Mouse (Mus musculus) heart, embryonic 11.5 days (tissue): ENCODE measurements at regions not wholly inside any gene's neighbourhood (a gene's known extent, or its start where the extent isn't known, plus 50 kb on each side); places are given as distances from the start of the nearest gene placed in this dataset.

Source experiments
- ATAC-seq: fragments of 200-750 bp; cut with Nextera tagmentation; replicated peaks from 2 replicates; pipeline ENCODE4 v1.8.0; 2017; ENCODE audit warnings: moderate library complexity; ENCODE audit not compliant: insufficient number of reproducible peaks, low FRiP score, low TSS enrichment
- H3K27ac ChIP-seq: fragments of 300-500 bp; sonication (generic); 2 replicates; pipeline ENCODE4 v1.5.1; 2014; ENCODE audit warnings: mild to moderate bottlenecking, low read depth, low read length
- H3K27me3 ChIP-seq: fragments of 300-500 bp; sonication (generic); 2 replicates; pipeline ENCODE4 v1.6.1; 2014; ENCODE audit warnings: mild to moderate bottlenecking, low read length, mixed read lengths; ENCODE audit not compliant: control insufficient read depth, insufficient read depth
- H3K36me3 ChIP-seq: fragments of 300-500 bp; sonication (generic); 2 replicates; pipeline ENCODE4 v1.6.1; 2014; ENCODE audit warnings: mild to moderate bottlenecking, low read length, moderate library complexity, mixed read lengths; ENCODE audit not compliant: control insufficient read depth, insufficient read depth
- H3K4me1 ChIP-seq: fragments of 300-500 bp; sonication (generic); 2 replicates; pipeline ENCODE4 v1.6.1; 2014; ENCODE audit warnings: low read length; ENCODE audit not compliant: control insufficient read depth, insufficient read depth
- H3K4me2 ChIP-seq: fragments of 300-500 bp; sonication (generic); 2 replicates; pipeline ENCODE4 v1.6.1; 2014; ENCODE audit warnings: mild to moderate bottlenecking, moderate library complexity
- H3K4me3 ChIP-seq: fragments of 300-500 bp; sonication (generic); 2 replicates; pipeline ENCODE4 v1.5.1; 2014; ENCODE audit warnings: low read depth, low read length
- H3K9ac ChIP-seq: fragments of 300-500 bp; sonication (generic); 2 replicates; pipeline ENCODE4 v1.6.1; 2014; ENCODE audit warnings: mild to moderate bottlenecking, low read depth, low read length, moderate library complexity
- H3K9me3 ChIP-seq: fragments of 300-500 bp; sonication (generic); replicated peaks from 2 replicates; pipeline ENCODE4 v1.6.1; 2016; ENCODE audit warnings: low read length; ENCODE audit not compliant: control insufficient read depth
- WGBS: fragments of 180-500 bp; shearing (Covaris S2); extraction: QIAGEN DNeasy Blood & Tissue Kit; methylation state at CpG from one replicate; pipeline ENCODE4 v1.1.7; 2014; ENCODE audit not compliant: insufficient replicate concordance; 5-methylcytosine and 5-hydroxymethylcytosine counted together

- no peak overlapping the region for H3K9ac ChIP-seq
- 76% methylated on average over 14 of the region's 14 CpGs for WGBS
- H3K9me3 ChIP-seq, result no peaks in the 10 kb centered on the region
- no peak overlapping the region for H3K27ac ChIP-seq
- H3K27me3 ChIP-seq, result no peaks in the 10 kb centered on the region
- H3K4me3 ChIP-seq, result no peak overlapping the region
- H3K4me2 ChIP-seq, result no peak overlapping the region
- no peak for ATAC-seq
- H3K36me3 ChIP-seq, result no peaks in the 10 kb centered on the region
- no peaks in the 10 kb centered on the region; the same call in 1 of the 2 replicates for H3K4me1 ChIP-seq
Measured at GRCm38 (mm10) chr13:78445891-78446725, 246.6 kb upstream of the Nr2f1 start.

- Histone ChIP-seq H3K4me2 (no peak overlapping the region), H3K36me3 (no peaks in the 10 kb centered on the region), H3K4me3 (no peak overlapping the region), H3K9me3 (no peaks in the 10 kb centered on the region), H3K27ac (no peak overlapping the region), H3K9ac (no peak overlapping the region), H3K27me3 (no peaks in the 10 kb centered on the region), H3K4me1 (no peaks in the 10 kb centered on the region; the same call in 1 of the 2 replicates)
- 80% methylated on average over 8 of the region's 8 CpGs for WGBS
- no peak for ATAC-seq
Measured at GRCm38 (mm10) chr13:78444691-78445349, 245.3 kb upstream of the Nr2f1 start.

- H3K27me3 ChIP-seq, result no peaks in the 10 kb centered on the region
- 70% methylated on average over 4 of the region's 4 CpGs for WGBS
- H3K4me2 ChIP-seq, result no peak overlapping the region; the same call in 1 of the 2 replicates
- no peaks in the 10 kb centered on the region for H3K4me1 ChIP-seq
- no peaks in the 10 kb centered on the region for H3K36me3 ChIP-seq
- H3K27ac ChIP-seq, result no peak overlapping the region
- no peaks in the 10 kb centered on the region for H3K9me3 ChIP-seq
- no peak overlapping the region for H3K4me3 ChIP-seq
- no peak for ATAC-seq
- H3K9ac ChIP-seq, result no peak overlapping the region
Measured at GRCm38 (mm10) chr13:78428469-78428868, 228.9 kb upstream of the Nr2f1 start.

- ATAC-seq, result no peak
- Histone ChIP-seq H3K27me3 (no peaks in the 10 kb centered on the region), H3K4me2 (peak overlapping the region; percentile 63), H3K27ac (no peak overlapping the region), H3K36me3 (no peaks in the 10 kb centered on the region), H3K9me3 (no peaks in the 10 kb centered on the region), H3K4me3 (peak overlapping the region; percentile 37), H3K9ac (no peak overlapping the region), H3K4me1 (no peaks in the 10 kb centered on the region)
- WGBS, result 13% methylated on average over 9 of the region's 9 CpGs
Measured at GRCm38 (mm10) chr13:78428084-78428445, 228.5 kb upstream of the Nr2f1 start.

- Histone ChIP-seq H3K27ac (no peak overlapping the region), H3K4me3 (peak overlapping the region; percentile 37), H3K36me3 (no peaks in the 10 kb centered on the region), H3K9ac (no peak overlapping the region), H3K4me1 (no peaks in the 10 kb centered on the region), H3K27me3 (no peaks in the 10 kb centered on the region), H3K4me2 (peak overlapping the region; percentile 63), H3K9me3 (no peaks in the 10 kb centered on the region)
- 9% methylated on average over 24 of the region's 24 CpGs for WGBS
- ATAC-seq, result no peak; the same call in 1 of the 2 replicates
Measured at GRCm38 (mm10) chr13:78427141-78428083, 227.9 kb upstream of the Nr2f1 start.

GRCm38 (mm10) chr13:78426306-78426921 lies 226.9 kb upstream of the Nr2f1 start:
- Histone ChIP-seq H3K9ac (no peak overlapping the region), H3K4me1 (no peaks in the 10 kb centered on the region), H3K9me3 (no peaks in the 10 kb centered on the region), H3K27ac (no peak overlapping the region), H3K27me3 (no peaks in the 10 kb centered on the region), H3K36me3 (no peaks in the 10 kb centered on the region), H3K4me3 (no peak overlapping the region), H3K4me2 (no peak overlapping the region)
- WGBS, result 47% methylated on average over 8 of the region's 8 CpGs
- no peak for ATAC-seq

- no peak overlapping the region for H3K4me3 ChIP-seq
Measured at GRCm38 (mm10) chr13:78405071-78405470, 205.5 kb upstream of the Nr2f1 start.

GRCm38 (mm10) chr13:78383761-78384160 lies 184.2 kb upstream of the Nr2f1 start:
- H3K4me3 ChIP-seq, result no peak overlapping the region
- H3K27me3 ChIP-seq, result no peaks in the 10 kb centered on the region
- no peak overlapping the region for H3K27ac ChIP-seq
- WGBS, result 58% methylated on average over 2 of the region's 2 CpGs
- H3K36me3 ChIP-seq, result no peaks in the 10 kb centered on the region
- no peak overlapping the region for H3K4me2 ChIP-seq
- no peak for ATAC-seq
- no peaks in the 10 kb centered on the region for H3K9me3 ChIP-seq
- no peaks in the 10 kb centered on the region for H3K4me1 ChIP-seq
- H3K9ac ChIP-seq, result no peak overlapping the region

More at GRCm38 (mm10) chr13:78405071-78405470, 205.5 kb upstream of the Nr2f1 start:
- H3K4me1 ChIP-seq, result no peaks in the 10 kb centered on the region
- H3K27ac ChIP-seq, result no peak overlapping the region
- H3K27me3 ChIP-seq, result no peaks in the 10 kb centered on the region
- ATAC-seq, result no peak
- no peaks in the 10 kb centered on the region for H3K36me3 ChIP-seq
- H3K9me3 ChIP-seq, result no peaks in the 10 kb centered on the region
- H3K9ac ChIP-seq, result no peak overlapping the region
- WGBS, result 60% methylated on average over 3 of the region's 3 CpGs
- no peak overlapping the region for H3K4me2 ChIP-seq
